Mouse (Mus musculus) ES-Bruce4 (cell line): ENCODE data around the gene Lrp6.

Source experiments
- CTCF ChIP-seq: IDR thresholded peaks from one replicate; pipeline ENCODE4 v1.8.1; 2011; ENCODE audit warnings: low read depth, low read length
- POLR2A ChIP-seq: IDR thresholded peaks from one replicate; pipeline ENCODE4 v1.8.1; 2011; ENCODE audit warnings: low read length; ENCODE audit not compliant: insufficient read depth

DNA sequence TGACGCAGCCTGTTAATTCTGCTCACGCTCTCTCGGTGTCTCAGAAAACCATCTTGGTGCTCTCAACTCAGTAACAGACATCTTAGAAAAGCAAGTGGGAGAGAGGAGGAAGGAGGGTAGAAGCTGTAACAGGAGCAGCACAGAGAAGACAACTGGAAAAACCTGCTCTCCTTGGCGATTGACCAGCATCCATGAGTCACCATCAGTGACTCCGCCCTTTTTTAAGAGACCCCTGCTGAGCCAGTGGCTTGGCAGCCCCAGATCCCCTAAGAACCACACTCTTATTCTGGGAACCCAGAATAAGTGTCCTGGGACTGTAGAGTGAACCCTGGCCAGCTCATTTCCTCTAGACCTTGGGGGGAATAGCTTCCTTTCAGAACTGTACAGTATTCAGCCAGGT, 159.5 kb downstream of the Lrp6 start:
- TF ChIP-seq CTCF (no peak), POLR2A (no peak)
